Mouse (Mus musculus): ENCODE data around the gene Gm28230. TPM values are rescaled to one million over a fixed set of nuclear protein-coding genes. Genes with fewer than 3 reads are reported as not detected.

Gm28230 gene
- polyA plus RNA-seq, 1 experiment: 0.18 TPM

DNA sequence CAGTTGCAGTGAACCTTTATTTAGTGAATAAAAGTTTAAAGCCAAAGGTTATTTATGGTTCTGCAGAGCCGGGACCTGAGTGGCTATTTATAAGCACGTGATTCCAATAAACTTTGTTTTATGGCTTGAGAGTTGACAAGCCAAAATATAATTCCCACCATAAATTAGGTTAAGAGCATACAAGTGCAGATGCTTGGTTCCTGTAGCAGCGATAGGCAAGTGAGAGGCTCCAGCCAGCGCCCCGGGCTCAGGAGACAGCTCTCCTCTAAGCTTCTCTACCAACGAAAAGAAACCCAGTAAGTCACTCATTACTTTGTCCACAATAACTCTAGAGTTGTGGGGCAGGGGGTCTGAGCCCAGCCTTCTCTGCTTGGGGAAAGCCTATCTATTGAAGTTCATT is 4.6 kb upstream of the Gm28230 start:
- TF ChIP-seq POLR2A (IDR thresholded peaks at IDR 0.05; ENCODE audit: borderline replicate concordance, extremely low read depth, low read depth, low read length) (no peak), CTCF (IDR thresholded peaks at IDR 0.05; ENCODE audit: insufficient read depth, low read length) (no peak)
- 15% methylated on average over 6 of the region's 6 CpGs for WGBS
- no peak for DNase-seq
- no peaks in the 10 kb centered on the region for H3K4me1 ChIP-seq (ENCODE audit: control insufficient read depth, insufficient read depth, low read length)
- no peak overlapping the region for H3K4me3 ChIP-seq (replicated peaks; ENCODE audit: extremely low read depth, low read depth, low read length)

DNA sequence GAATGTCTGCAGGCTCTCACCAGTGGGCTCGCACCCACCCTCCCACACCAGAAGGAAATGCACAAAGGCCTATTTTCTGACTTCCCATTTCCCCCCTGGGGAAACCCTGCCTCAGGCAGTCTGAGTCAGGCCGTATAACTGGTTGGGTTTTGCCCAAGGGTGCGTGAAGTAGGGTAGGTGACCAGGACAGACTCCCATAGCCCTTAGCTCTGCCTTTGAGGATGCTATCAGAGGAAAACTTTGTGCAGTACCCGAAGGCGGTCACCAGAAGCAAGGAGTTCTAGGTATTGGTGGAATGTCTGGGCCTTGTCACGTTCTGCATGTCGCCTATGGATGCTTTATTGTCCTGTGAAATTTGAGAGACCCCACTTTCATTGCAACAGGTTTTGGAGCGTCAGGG is 3.6 kb upstream of the Gm28230 start:
- no peak overlapping the region for H3K4me3 ChIP-seq (replicated peaks; ENCODE audit: extremely low read depth, low read depth, low read length)
- no peak for DNase-seq
- WGBS: 17% methylated on average over 8 of the region's 8 CpGs
- no peaks in the 10 kb centered on the region for H3K4me1 ChIP-seq (ENCODE audit: control insufficient read depth, insufficient read depth, low read length)
- TF ChIP-seq POLR2A (IDR thresholded peaks at IDR 0.05; ENCODE audit: borderline replicate concordance, extremely low read depth, low read depth, low read length): no peak
- no peak for TF ChIP-seq CTCF (IDR thresholded peaks at IDR 0.05; ENCODE audit: insufficient read depth, low read length)

DNA sequence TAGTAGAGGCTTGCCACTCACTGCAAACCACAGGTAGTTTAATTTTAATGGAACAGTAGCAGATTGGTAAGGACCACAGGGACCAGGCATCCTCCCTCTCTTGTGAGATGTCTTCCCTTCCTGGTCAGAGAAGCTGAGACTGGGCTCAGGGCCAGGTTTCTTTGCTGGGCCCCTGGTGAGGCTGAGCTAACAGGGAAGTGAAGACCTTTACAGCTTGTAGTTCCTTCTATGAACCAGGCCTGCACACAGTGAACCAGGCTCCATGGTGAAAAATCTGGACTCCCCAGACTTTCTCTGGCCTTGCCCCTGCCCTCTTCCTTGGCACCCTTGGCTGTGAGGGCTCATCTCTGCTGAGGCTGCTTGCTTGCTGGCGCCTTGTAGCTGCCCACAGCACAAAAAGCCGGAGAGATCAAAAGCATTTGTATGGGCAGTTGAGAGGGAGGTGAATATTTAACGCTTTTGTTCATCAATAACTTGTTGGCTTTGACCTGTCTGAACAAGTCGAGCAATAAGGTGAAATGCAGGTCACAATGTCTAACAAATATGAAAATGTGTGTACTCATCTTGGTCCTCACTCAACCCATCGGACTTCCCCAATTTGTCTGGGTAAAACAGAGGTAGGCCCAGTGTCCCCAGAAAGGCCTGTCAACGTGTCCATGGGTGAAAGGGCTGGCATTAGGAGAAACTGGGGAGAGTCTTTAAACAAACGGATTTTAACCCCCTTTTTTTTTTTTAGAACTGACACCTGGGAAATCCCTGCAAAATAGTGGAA is 2.1 kb upstream of the Gm28230 start:
- TF ChIP-seq POLR2A (IDR thresholded peaks at IDR 0.05; ENCODE audit: borderline replicate concordance, extremely low read depth, low read depth, low read length) (no peak), CTCF (IDR thresholded peaks at IDR 0.05; ENCODE audit: insufficient read depth, low read length) (no peak)
- Histone ChIP-seq H3K4me1 (ENCODE audit: control insufficient read depth, insufficient read depth, low read length) (no peaks in the 10 kb centered on the region), H3K4me3 (replicated peaks; ENCODE audit: extremely low read depth, low read depth, low read length) (no peak overlapping the region)
- 44% methylated on average over 7 of the region's 7 CpGs for WGBS
- DNase-seq: no peak

DNA sequence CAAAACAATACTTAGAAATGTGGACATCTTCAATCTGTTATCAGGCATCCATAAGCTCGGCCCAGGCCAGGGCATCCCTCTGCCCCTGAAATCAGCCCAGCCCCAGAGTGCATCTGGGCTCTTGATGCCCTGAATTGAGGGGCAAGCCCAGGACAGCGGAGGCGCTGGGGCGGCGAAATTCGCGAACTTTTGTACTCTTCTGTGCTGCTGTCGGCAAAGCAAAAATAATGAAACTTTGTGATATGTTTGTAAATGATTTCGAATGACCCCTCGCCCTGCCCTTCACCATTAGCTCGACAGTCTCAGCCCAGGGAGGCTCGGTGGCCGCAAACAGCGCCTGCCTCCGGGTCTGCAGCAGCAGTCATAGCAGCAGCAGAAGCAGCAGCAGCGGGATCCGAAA is 1.4 kb upstream of the Gm28230 start:
- Histone ChIP-seq H3K4me3 (replicated peaks; ENCODE audit: extremely low read depth, low read depth, low read length) (no peak overlapping the region), H3K4me1 (ENCODE audit: control insufficient read depth, insufficient read depth, low read length) (no peaks in the 10 kb centered on the region)
- WGBS: 18% methylated on average over 17 of the region's 17 CpGs
- TF ChIP-seq CTCF (IDR thresholded peaks at IDR 0.05; ENCODE audit: insufficient read depth, low read length): no peak
- TF ChIP-seq POLR2A (IDR thresholded peaks at IDR 0.05; ENCODE audit: borderline replicate concordance, extremely low read depth, low read depth, low read length): no peak
- DNase-seq: no peak

DNA sequence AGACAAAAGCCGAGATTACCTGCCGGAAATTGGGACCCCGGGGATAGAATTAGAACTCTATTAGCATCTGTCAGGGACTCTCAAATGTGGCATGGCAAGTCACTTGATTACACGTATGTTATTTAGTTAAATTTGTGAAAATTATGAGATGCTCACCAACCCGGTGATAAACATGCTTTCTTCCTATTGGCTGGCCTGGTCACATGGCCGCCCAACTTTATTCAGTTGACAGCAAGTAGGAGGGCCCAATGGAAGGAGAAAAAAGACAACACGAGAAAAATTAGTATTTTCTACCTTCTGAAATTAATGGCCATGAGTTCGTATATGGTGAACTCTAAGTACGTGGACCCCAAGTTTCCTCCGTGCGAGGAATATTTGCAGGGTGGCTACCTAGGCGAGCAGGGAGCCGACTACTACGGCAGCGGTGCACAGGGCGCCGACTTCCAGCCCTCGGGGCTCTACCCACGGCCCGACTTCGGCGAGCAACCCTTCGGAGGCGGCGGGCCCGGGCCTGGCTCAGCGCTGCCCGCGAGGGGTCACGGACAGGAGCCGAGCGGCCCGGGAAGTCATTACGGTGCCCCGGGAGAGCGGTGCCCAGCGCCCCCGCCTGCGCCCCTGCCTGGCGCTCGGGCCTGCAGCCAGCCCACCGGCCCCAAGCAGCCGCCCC is 578 bp downstream of the Gm28230 start:
- TF ChIP-seq CTCF (IDR thresholded peaks at IDR 0.05; ENCODE audit: insufficient read depth, low read length) (no peak), POLR2A (IDR thresholded peaks at IDR 0.05; ENCODE audit: borderline replicate concordance, extremely low read depth, low read depth, low read length) (no peak)
- WGBS: 4% methylated on average over 42 of the region's 43 CpGs
- no peak for DNase-seq
- Histone ChIP-seq H3K4me3 (replicated peaks; ENCODE audit: extremely low read depth, low read depth, low read length) (no peak overlapping the region), H3K4me1 (ENCODE audit: control insufficient read depth, insufficient read depth, low read length) (no peaks in the 10 kb centered on the region)

DNA sequence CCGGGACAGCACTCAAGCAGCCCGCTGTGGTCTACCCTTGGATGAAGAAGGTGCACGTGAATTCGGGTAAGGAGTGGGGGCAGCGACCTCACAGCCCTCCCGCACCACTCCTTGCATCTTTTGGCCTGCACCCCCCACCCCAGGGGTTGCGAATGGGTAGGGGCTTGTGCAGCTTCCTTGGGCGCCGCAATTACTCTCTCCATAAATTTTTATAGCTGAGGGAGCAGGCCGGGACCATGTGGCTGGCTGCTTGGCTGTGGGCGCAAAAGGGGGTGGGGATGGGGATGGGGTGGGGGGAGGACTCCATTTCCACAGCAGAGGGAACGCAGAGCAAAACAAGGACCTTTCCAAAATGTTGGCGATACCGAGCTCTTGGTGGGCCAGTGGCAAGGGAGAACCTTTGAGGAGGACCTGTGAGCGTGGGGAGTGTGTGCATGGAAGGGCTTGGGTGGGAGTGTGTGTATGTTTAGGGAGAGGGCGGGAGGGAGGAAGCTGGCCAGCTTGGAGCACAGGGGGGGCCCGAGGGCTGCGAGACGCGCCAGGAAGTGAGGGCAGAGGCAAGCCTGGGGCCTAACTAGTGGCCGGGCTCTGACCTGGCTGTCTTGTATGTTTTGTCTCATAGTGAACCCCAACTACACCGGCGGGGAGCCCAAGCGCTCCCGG is 1.2 kb downstream of the Gm28230 start:
- 8% methylated on average over 25 of the region's 25 CpGs for WGBS
- no peaks in the 10 kb centered on the region for H3K4me1 ChIP-seq (ENCODE audit: control insufficient read depth, insufficient read depth, low read length)

DNA sequence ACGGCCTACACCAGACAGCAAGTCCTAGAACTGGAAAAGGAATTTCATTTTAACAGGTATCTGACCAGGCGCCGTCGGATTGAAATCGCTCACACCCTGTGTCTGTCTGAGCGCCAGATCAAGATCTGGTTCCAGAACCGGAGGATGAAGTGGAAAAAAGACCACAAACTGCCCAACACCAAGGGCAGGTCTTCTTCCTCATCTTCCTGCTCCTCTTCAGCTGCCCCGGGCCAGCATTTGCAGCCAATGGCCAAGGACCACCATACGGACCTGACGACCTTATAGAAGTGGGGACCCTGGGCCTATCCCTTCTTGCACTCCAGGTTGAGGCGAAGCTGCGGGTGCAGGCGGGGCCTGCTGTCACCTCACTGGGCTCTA is 1.8 kb downstream of the Gm28230 start:
- TF ChIP-seq POLR2A (IDR thresholded peaks at IDR 0.05; ENCODE audit: borderline replicate concordance, extremely low read depth, low read depth, low read length) (no peak), CTCF (IDR thresholded peaks at IDR 0.05; ENCODE audit: insufficient read depth, low read length) (no peak)
- DNase-seq: no peak
- no peaks in the 10 kb centered on the region for H3K4me1 ChIP-seq (ENCODE audit: control insufficient read depth, insufficient read depth, low read length)
- WGBS: 25% methylated on average over 13 of the region's 13 CpGs
- no peak overlapping the region for H3K4me3 ChIP-seq (replicated peaks; ENCODE audit: extremely low read depth, low read depth, low read length)

More for the DNA sequence above, 1.2 kb downstream of the Gm28230 start:
- no peak overlapping the region for H3K4me3 ChIP-seq (replicated peaks; ENCODE audit: extremely low read depth, low read depth, low read length)
- no peak for DNase-seq
- TF ChIP-seq POLR2A (IDR thresholded peaks at IDR 0.05; ENCODE audit: borderline replicate concordance, extremely low read depth, low read depth, low read length) (no peak), CTCF (IDR thresholded peaks at IDR 0.05; ENCODE audit: insufficient read depth, low read length) (no peak)

DNA sequence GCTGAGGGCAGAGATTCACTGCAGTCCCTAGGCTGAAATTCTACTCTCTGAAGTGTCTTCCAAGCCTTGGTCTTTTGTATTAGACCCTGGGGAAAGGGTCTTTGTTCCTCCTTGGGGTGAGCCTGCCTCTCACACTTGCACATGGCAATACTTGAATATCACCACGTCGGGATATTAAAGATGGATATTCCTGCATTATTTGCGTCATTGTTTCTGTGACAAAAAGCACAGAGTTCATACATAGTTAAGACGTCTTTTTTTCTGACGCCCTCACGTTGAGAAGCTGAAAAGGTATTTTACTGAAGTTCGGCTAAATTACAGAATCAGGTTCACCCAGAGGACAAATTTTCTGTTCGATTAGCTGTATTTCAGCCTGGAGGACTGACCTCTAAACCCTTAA is 3.8 kb downstream of the Gm28230 start:
- Histone ChIP-seq H3K4me3 (replicated peaks; ENCODE audit: extremely low read depth, low read depth, low read length) (no peak overlapping the region), H3K4me1 (ENCODE audit: control insufficient read depth, insufficient read depth, low read length) (no peaks in the 10 kb centered on the region)
- WGBS: 24% methylated on average over 8 of the region's 8 CpGs
- no peak for DNase-seq
- TF ChIP-seq POLR2A (IDR thresholded peaks at IDR 0.05; ENCODE audit: borderline replicate concordance, extremely low read depth, low read depth, low read length) (no peak), CTCF (IDR thresholded peaks at IDR 0.05; ENCODE audit: insufficient read depth, low read length) (no peak)

DNA sequence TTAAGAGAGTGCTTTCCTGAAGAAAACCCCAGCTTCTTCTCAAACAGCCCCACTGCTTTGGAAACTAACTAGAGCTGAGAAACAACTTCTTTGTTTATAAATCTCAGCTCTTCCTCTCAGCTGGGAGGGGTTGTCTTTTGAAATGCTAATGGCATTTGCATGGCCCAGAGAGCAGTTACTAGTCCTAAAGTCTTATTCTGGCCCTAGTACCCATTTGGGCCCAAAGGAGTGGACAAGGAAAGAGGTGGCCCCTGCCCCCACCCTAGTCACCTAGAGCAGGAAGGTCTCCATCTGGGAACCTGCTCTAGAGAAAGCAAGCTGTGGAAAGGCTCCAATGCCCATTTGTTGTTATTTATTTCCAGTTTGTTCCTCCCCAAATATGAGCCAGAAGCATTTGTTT is 4.5 kb downstream of the Gm28230 start:
- H3K4me3 ChIP-seq (replicated peaks; ENCODE audit: extremely low read depth, low read depth, low read length): no peak overlapping the region
- no peak for DNase-seq
- no peak for TF ChIP-seq POLR2A (IDR thresholded peaks at IDR 0.05; ENCODE audit: borderline replicate concordance, extremely low read depth, low read depth, low read length)
- no peak for TF ChIP-seq CTCF (IDR thresholded peaks at IDR 0.05; ENCODE audit: insufficient read depth, low read length)
- H3K4me1 ChIP-seq (ENCODE audit: control insufficient read depth, insufficient read depth, low read length): no peaks in the 10 kb centered on the region

All from lung, adult 2 months (tissue).